Mouse (Mus musculus): ENCODE data around the gene Ces3b. TPM values are rescaled to one million over a fixed set of nuclear protein-coding genes. Genes with fewer than 3 reads are reported as not detected.

Gene Ces3b
- polyA plus RNA-seq, 1 experiment from 2014 or later = not detected

DNA sequence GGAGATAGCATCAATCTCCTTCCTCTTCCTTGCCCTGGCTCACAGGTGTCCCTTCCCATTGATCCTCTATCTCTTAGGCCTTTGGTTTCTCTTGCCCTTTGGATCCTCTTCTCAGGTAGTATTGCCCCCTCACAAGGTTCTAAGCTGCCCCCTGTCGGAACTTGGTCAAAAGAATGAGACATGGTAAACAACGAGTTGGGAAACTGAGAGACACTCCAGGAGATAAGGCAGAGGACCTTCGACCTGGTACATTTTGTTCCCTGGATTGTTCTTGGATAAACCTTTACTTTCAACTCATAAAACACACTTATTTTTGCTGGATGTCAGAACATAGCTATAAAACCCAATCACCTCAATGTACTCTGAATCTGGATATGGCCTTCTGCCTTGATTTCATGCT is 20.7 kb downstream of the Ces3b start:
- DNase-seq (ENCODE audit: low spot score) = no peak
- ATAC-seq (ENCODE audit: low read depth) = no peak
- Histone ChIP-seq H3K9me3 (ENCODE audit: control insufficient read depth, low read length) (no peaks in the 10 kb centered on the region), H3K27ac (replicated peaks; ENCODE audit: low read depth, low read length) (no peak overlapping the region), H3K9ac (ENCODE audit: low read depth, low read length) (no peak overlapping the region), H3K4me2 (ENCODE audit: low read depth, low read length) (no peak overlapping the region), H3K36me3 (ENCODE audit: control insufficient read depth, insufficient read depth, low read length) (no peaks in the 10 kb centered on the region), H3K4me3 (ENCODE audit: low read depth, low read length) (no peak overlapping the region), H3K4me1 (ENCODE audit: control insufficient read depth, insufficient read depth, low read length) (no peaks in the 10 kb centered on the region), H3K27me3 (replicated peaks; ENCODE audit: control insufficient read depth, insufficient read depth, low read length) (no peaks in the 10 kb centered on the region)
- WGBS = 86% methylated on average over 3 of the region's 3 CpGs

DNA sequence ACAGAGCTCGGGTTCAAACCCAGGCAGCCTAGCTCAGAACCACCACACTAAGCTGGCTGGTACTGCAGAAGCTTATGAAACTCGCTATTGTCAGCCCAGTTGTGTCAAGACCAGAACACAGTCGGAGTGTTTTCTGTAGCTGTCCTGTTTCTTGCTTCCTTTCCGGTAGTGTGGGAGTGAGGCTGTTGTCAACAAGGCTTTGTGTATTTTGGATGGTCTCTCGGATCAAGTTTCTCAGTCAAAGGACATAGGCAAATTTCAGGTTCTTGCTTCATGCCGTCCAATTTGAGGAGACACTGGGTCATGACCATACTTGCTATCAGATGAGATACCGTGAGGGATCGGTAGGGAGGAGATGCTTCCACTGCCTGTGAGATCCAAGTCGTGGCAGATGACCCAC is 46.3 kb downstream of the Ces3b start:
- H3K4me1 ChIP-seq (ENCODE audit: control insufficient read depth, insufficient read depth, low read length) = no peaks in the 10 kb centered on the region
- DNase-seq (ENCODE audit: low spot score) = no peak
- no peak overlapping the region for H3K4me2 ChIP-seq (ENCODE audit: low read depth, low read length)
- H3K9ac ChIP-seq (ENCODE audit: low read depth, low read length) = no peak overlapping the region
- H3K4me3 ChIP-seq (ENCODE audit: low read depth, low read length) = no peak overlapping the region
- H3K27me3 ChIP-seq (replicated peaks; ENCODE audit: control insufficient read depth, insufficient read depth, low read length) = no peaks in the 10 kb centered on the region
- no peak for ATAC-seq (ENCODE audit: low read depth)
- no peaks in the 10 kb centered on the region for H3K36me3 ChIP-seq (ENCODE audit: control insufficient read depth, insufficient read depth, low read length)
- H3K27ac ChIP-seq (replicated peaks; ENCODE audit: low read depth, low read length) = no peak overlapping the region
- H3K9me3 ChIP-seq (ENCODE audit: control insufficient read depth, low read length) = no peaks in the 10 kb centered on the region
- 81% methylated on average over 9 of the region's 9 CpGs for WGBS

DNA sequence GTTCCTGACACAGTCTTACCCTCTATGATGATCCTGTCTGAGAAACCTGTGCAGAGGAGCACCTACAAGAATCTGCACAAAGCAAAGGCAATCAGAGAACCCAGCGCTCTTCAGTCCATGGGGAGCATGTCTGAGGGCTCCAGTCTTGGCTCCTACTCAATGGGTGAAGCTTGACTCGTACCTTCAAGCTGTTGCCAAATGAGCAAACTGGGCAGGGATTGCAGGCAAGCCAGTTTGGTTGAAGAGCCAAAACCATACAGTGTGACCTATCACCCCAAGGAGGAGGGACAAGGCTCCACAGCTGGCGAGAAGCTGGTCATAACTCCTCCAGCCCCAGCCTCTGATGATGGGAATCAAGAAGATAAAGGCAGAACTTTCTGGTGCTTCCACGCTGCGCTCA is 48.0 kb downstream of the Ces3b start, which contains the start of gene Ces4a:
Gene Ces4a (plus strand): TSS at position 292 of the 400 bp plus-strand sequence.
- DNase-seq (ENCODE audit: low spot score) (no peak), ATAC-seq (ENCODE audit: low read depth) (no peak)
- 87% methylated on average over 5 of the region's 5 CpGs for WGBS
- Histone ChIP-seq H3K27ac (replicated peaks; ENCODE audit: low read depth, low read length) (no peak within 1 kb of the TSS), H3K27me3 (replicated peaks; ENCODE audit: control insufficient read depth, insufficient read depth, low read length) (no peaks in the 10 kb centered on the region), H3K4me2 (ENCODE audit: low read depth, low read length) (no peak within 1 kb of the TSS), H3K9ac (ENCODE audit: low read depth, low read length) (no peak within 1 kb of the TSS), H3K4me1 (ENCODE audit: control insufficient read depth, insufficient read depth, low read length) (no peaks in the 10 kb centered on the region), H3K36me3 (ENCODE audit: control insufficient read depth, insufficient read depth, low read length) (no peaks in the 10 kb centered on the region), H3K4me3 (ENCODE audit: low read depth, low read length) (no peak within 1 kb of the TSS), H3K9me3 (ENCODE audit: control insufficient read depth, low read length) (no peaks in the 10 kb centered on the region)

DNA sequence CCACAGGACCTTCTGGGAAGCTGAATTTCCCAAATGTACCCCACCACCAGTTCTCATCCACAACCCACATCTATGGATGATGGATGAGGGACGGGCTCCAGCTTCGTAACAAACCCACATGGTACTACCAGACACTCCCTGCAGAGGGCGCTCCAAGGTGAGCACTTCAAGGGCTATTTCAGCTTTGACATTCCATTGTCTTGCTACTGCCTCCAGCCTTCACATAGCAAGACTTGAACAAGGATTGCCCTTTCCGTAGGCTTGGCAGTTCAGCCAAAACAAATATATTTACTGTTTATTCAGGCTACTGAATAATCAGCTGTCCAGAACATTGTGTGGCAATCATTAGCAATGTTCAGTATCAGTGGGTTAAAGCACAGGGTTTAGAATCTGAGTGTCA is 54.9 kb downstream of the Ces3b start:
- 25% methylated on average over 4 of the region's 4 CpGs for WGBS
- no peaks in the 10 kb centered on the region for H3K9me3 ChIP-seq (ENCODE audit: control insufficient read depth, low read length)
- no peaks in the 10 kb centered on the region for H3K27me3 ChIP-seq (replicated peaks; ENCODE audit: control insufficient read depth, insufficient read depth, low read length)
- DNase-seq (ENCODE audit: low spot score) (peak; percentile 22), ATAC-seq (ENCODE audit: low read depth) (no peak)
- no peaks in the 10 kb centered on the region for H3K4me1 ChIP-seq (ENCODE audit: control insufficient read depth, insufficient read depth, low read length)
- no peak overlapping the region for H3K27ac ChIP-seq (replicated peaks; ENCODE audit: low read depth, low read length)
- no peak overlapping the region for H3K4me2 ChIP-seq (ENCODE audit: low read depth, low read length)
- no peak overlapping the region for H3K9ac ChIP-seq (ENCODE audit: low read depth, low read length)
- no peaks in the 10 kb centered on the region for H3K36me3 ChIP-seq (ENCODE audit: control insufficient read depth, insufficient read depth, low read length)
- H3K4me3 ChIP-seq (ENCODE audit: low read depth, low read length) = no peak overlapping the region

DNA sequence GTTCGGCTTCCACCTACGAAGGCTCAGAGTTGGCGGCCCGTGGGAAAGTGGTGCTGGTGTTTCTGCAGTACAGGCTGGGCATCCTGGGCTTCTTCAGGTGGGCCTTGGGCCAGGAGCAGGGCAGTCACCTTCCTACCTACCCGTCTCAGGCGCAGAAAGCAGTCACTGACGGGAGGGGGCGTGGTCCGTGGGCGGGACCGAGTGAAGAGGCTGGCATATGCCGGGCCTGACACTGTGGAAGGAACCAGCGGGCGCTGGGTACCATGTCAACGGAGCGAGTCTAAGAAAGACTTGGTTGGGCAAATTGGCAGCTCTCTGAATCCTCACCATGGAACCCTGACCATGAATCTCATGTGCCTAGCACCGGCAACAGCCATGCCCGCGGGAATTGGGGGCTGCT is 58.8 kb downstream of the Ces3b start:
- ATAC-seq (ENCODE audit: low read depth) = no peak
- peak overlapping the region; percentile 29; the same call in 1 of the 2 replicates for H3K4me2 ChIP-seq (ENCODE audit: low read depth, low read length)
- no peak for DNase-seq (ENCODE audit: low spot score)

More for the DNA sequence above, 58.8 kb downstream of the Ces3b start:
- no peak overlapping the region for H3K27ac ChIP-seq (replicated peaks; ENCODE audit: low read depth, low read length)
- H3K4me1 ChIP-seq (ENCODE audit: control insufficient read depth, insufficient read depth, low read length) = no peaks in the 10 kb centered on the region
- H3K9ac ChIP-seq (ENCODE audit: low read depth, low read length) = no peak overlapping the region
- H3K36me3 ChIP-seq (ENCODE audit: control insufficient read depth, insufficient read depth, low read length) = no peaks in the 10 kb centered on the region
- WGBS = 35% methylated on average over 19 of the region's 19 CpGs
- H3K9me3 ChIP-seq (ENCODE audit: control insufficient read depth, low read length) = no peaks in the 10 kb centered on the region
- H3K27me3 ChIP-seq (replicated peaks; ENCODE audit: control insufficient read depth, insufficient read depth, low read length) = no peaks in the 10 kb centered on the region
- no peak overlapping the region for H3K4me3 ChIP-seq (ENCODE audit: low read depth, low read length)

Other genes starting within 250 kb of the Ces3b start
- not detected in 2 replicates for gene Ces2c, start 236.7 kb upstream of the Ces3b start, polyA plus RNA-seq (2014; fragmentation: Nextera tagmentation; extraction: Ambion mirVana)
- 0.28 and 0.33 TPM in 2 replicates for gene Ces2e, start 157.5 kb upstream of the Ces3b start, polyA plus RNA-seq (2014; fragmentation: Nextera tagmentation; extraction: Ambion mirVana)
- 0.07 and 0.26 TPM in 2 replicates for gene Ces2f, start 136.4 kb upstream of the Ces3b start, polyA plus RNA-seq (2014; fragmentation: Nextera tagmentation; extraction: Ambion mirVana)
- 1.2 and 3.4 TPM in 2 replicates for gene Ces2g, start 122.0 kb upstream of the Ces3b start, polyA plus RNA-seq (2014; fragmentation: Nextera tagmentation; extraction: Ambion mirVana)
- gene Ces2h, start 82.9 kb upstream of the Ces3b start, polyA plus RNA-seq (2014; fragmentation: Nextera tagmentation; extraction: Ambion mirVana) = not detected in 2 replicates
- gene Ces3a, start 35.2 kb upstream of the Ces3b start, polyA plus RNA-seq (2014; fragmentation: Nextera tagmentation; extraction: Ambion mirVana) = not detected in 2 replicates
- not detected in 2 replicates for gene Ces4a, start 48.0 kb downstream of the Ces3b start, polyA plus RNA-seq (2014; fragmentation: Nextera tagmentation; extraction: Ambion mirVana)
- gene Cbfb, start 86.9 kb downstream of the Ces3b start, polyA plus RNA-seq (2014; fragmentation: Nextera tagmentation; extraction: Ambion mirVana) = 104 and 112 TPM in 2 replicates
- gene D230025D16Rik, start 141.4 kb downstream of the Ces3b start, polyA plus RNA-seq (2014; fragmentation: Nextera tagmentation; extraction: Ambion mirVana) = 25.4 and 27.0 TPM in 2 replicates
- 37.0 and 42.8 TPM in 2 replicates for gene B3gnt9, start 171.4 kb downstream of the Ces3b start, polyA plus RNA-seq (2014; fragmentation: Nextera tagmentation; extraction: Ambion mirVana)
- 21.1 and 23.3 TPM in 2 replicates for gene Tradd, start 180.9 kb downstream of the Ces3b start, polyA plus RNA-seq (2014; fragmentation: Nextera tagmentation; extraction: Ambion mirVana)
- gene Fbxl8, start 180.9 kb downstream of the Ces3b start, polyA plus RNA-seq (2014; fragmentation: Nextera tagmentation; extraction: Ambion mirVana) = 2.9 and 3.2 TPM in 2 replicates
- gene Hsf4, start 186.0 kb downstream of the Ces3b start, polyA plus RNA-seq (2014; fragmentation: Nextera tagmentation; extraction: Ambion mirVana) = 0.38 and 0.49 TPM in 2 replicates
- 5.3 and 5.4 TPM in 2 replicates for gene Nol3, start 192.4 kb downstream of the Ces3b start, polyA plus RNA-seq (2014; fragmentation: Nextera tagmentation; extraction: Ambion mirVana)
- gene 4931428F04Rik, start 206.1 kb downstream of the Ces3b start, polyA plus RNA-seq (2014; fragmentation: Nextera tagmentation; extraction: Ambion mirVana) = 8.1 and 10.6 TPM in 2 replicates
- gene Exoc3l, start 212.3 kb downstream of the Ces3b start, polyA plus RNA-seq (2014; fragmentation: Nextera tagmentation; extraction: Ambion mirVana) = 7.7 and 8.9 TPM in 2 replicates
- 72.2 and 73.8 TPM in 2 replicates for gene E2f4, start 213.9 kb downstream of the Ces3b start, polyA plus RNA-seq (2014; fragmentation: Nextera tagmentation; extraction: Ambion mirVana)
- 5.1 and 7.4 TPM in 2 replicates for gene Elmo3, start 221.8 kb downstream of the Ces3b start, polyA plus RNA-seq (2014; fragmentation: Nextera tagmentation; extraction: Ambion mirVana)
- gene Lrrc29, start 242.5 kb downstream of the Ces3b start, polyA plus RNA-seq (2014; fragmentation: Nextera tagmentation; extraction: Ambion mirVana) = 1.4 and 2.4 TPM in 2 replicates
- 112 and 132 TPM in 2 replicates for gene Tmem208, start 242.6 kb downstream of the Ces3b start, polyA plus RNA-seq (2014; fragmentation: Nextera tagmentation; extraction: Ambion mirVana)